Mouse (Mus musculus): ENCODE data around the gene Glg1. TPM values are rescaled to one million over a fixed set of nuclear protein-coding genes. Genes with fewer than 3 reads are reported as not detected.
A peak's percentile ranks its signal among the peaks of the same experiment; 100 is the strongest.
"Not testable (repeated sequence)": the region's sequence is repeated elsewhere in the genome, so short reads cannot be mapped to it uniquely, and the experiment has no call there.

The Glg1 gene
- total RNA-seq (2021) = 10 to 100 TPM; 85.0 to 98.0 TPM
- polyA plus RNA-seq (2012; rRNA removed) = 40.1 and 69.1 TPM in 2 replicates
- long read RNA-seq, full-length matches to known transcripts = 28 of 46 reads
- long read RNA-seq, partial matches to known transcripts = 2 of 46 reads
- long read RNA-seq, other reads (novel, unspliced or antisense) = 16 of 46 reads

- peak within 1 kb of the TSS; percentile 72 for H3K4me3 ChIP-seq
- intact Hi-C loops (cut with DNase I) = loop anchor here (2.0 to 5.0 kb wide), 3 partner anchors 40 to 112 kb away; no protein-coding TSS in a partner anchor
- peak; percentile 13; the same call in 1 of the 2 replicates for TF ChIP-seq EP300 (IDR thresholded peaks at IDR 0.05; ENCODE audit: insufficient read depth, low read depth, low read length)
- TF ChIP-seq CTCF (IDR thresholded peaks at IDR 0.05) = no peak
- peak; percentile 95 for TF ChIP-seq POLR2A (IDR thresholded peaks at IDR 0.05; ENCODE audit: insufficient read depth, low read depth, low read length)
- no peaks in the 10 kb centered on the region for H3K27me3 ChIP-seq (ENCODE audit: control insufficient read depth, insufficient read depth, low read length)
- H3K4me1 ChIP-seq (ENCODE audit: control insufficient read depth, insufficient read depth, low read length) = no peaks in the 10 kb centered on the region; the same call in 1 of the 2 replicates
- H3K27ac ChIP-seq = peak within 1 kb of the TSS; percentile 94
- peaks cover 5% of the 10 kb centered on the region for H3K36me3 ChIP-seq (ENCODE audit: control insufficient read depth, insufficient read depth, low read length)
- WGBS = under 1% methylated on average over 72 of the region's 76 CpGs
- peak within 1 kb of the TSS; percentile 98 for H3K9ac ChIP-seq (ENCODE audit: low read depth, low read length)
- peak; percentile 96 to 98 for DNase-seq
- 0 out of 2 replicates have a peak, but pooled peaks cover under 1% of the 10 kb centered on the region for H3K79me2 ChIP-seq (replicated peaks; ENCODE audit: control insufficient read depth, insufficient read depth, low read length)
These were observed at the start of gene Glg1 for GRCm38 (mm10) chr8:111258631-111259407. Glg1 (minus strand) TSS chr8:111259216.

GRCm38 (mm10) chr8:111305031-111305730 is 46.2 kb upstream of the Glg1 start:
- Histone ChIP-seq H3K36me3 (ENCODE audit: control insufficient read depth, insufficient read depth, low read length) (no peaks in the 10 kb centered on the region), H3K4me3 (no peak overlapping the region), H3K79me2 (replicated peaks; ENCODE audit: control insufficient read depth, insufficient read depth, low read length) (no peaks in the 10 kb centered on the region), H3K27ac (no peak overlapping the region; the same call in 1 of the 2 replicates), H3K9ac (ENCODE audit: low read depth, low read length) (no peak overlapping the region), H3K4me1 (ENCODE audit: control insufficient read depth, insufficient read depth, low read length) (no peaks in the 10 kb centered on the region), H3K27me3 (ENCODE audit: control insufficient read depth, insufficient read depth, low read length) (no peaks in the 10 kb centered on the region)
- no peak for TF ChIP-seq CTCF (IDR thresholded peaks at IDR 0.05)
- no peak for TF ChIP-seq EP300 (IDR thresholded peaks at IDR 0.05; ENCODE audit: insufficient read depth, low read depth, low read length)
- no peak for TF ChIP-seq POLR2A (IDR thresholded peaks at IDR 0.05; ENCODE audit: insufficient read depth, low read depth, low read length)
- intact Hi-C loops (cut with DNase I) = no loop called here
- 26% methylated on average over 5 of the region's 5 CpGs for WGBS
- peak; percentile 23 to 31 for DNase-seq

- DNase-seq = no peak
- intact Hi-C loops (cut with DNase I) = no loop called here
- Histone ChIP-seq H3K27ac (no peak overlapping the region), H3K4me3 (no peak overlapping the region), H3K36me3 (ENCODE audit: control insufficient read depth, insufficient read depth, low read length) (no peaks in the 10 kb centered on the region), H3K9ac (ENCODE audit: low read depth, low read length) (no peak overlapping the region), H3K27me3 (ENCODE audit: control insufficient read depth, insufficient read depth, low read length) (no peaks in the 10 kb centered on the region), H3K79me2 (replicated peaks; ENCODE audit: control insufficient read depth, insufficient read depth, low read length) (0 out of 2 replicates have a peak, but pooled peaks cover 2% of the 10 kb centered on the region), H3K4me1 (ENCODE audit: control insufficient read depth, insufficient read depth, low read length) (no peaks in the 10 kb centered on the region)
- no peak for TF ChIP-seq EP300 (IDR thresholded peaks at IDR 0.05; ENCODE audit: insufficient read depth, low read depth, low read length)
- no peak for TF ChIP-seq CTCF (IDR thresholded peaks at IDR 0.05)
- TF ChIP-seq POLR2A (IDR thresholded peaks at IDR 0.05; ENCODE audit: insufficient read depth, low read depth, low read length) = no peak
- WGBS = 91% methylated on average over 3 of the region's 3 CpGs
These were observed 45.3 kb upstream of the Glg1 start for GRCm38 (mm10) chr8:111304359-111304758.

GRCm38 (mm10) chr8:111303076-111303803 is 44.2 kb upstream of the Glg1 start:
- H3K27ac ChIP-seq; H3K79me2 ChIP-seq (replicated peaks; ENCODE audit: control insufficient read depth, insufficient read depth, low read length); H3K27me3 ChIP-seq (ENCODE audit: control insufficient read depth, insufficient read depth, low read length); intact Hi-C loops (cut with DNase I); H3K36me3 ChIP-seq (ENCODE audit: control insufficient read depth, insufficient read depth, low read length); DNase-seq; H3K4me3 ChIP-seq; H3K9ac ChIP-seq (ENCODE audit: low read depth, low read length); H3K4me1 ChIP-seq (ENCODE audit: control insufficient read depth, insufficient read depth, low read length): not testable (repeated sequence)
- WGBS = 66% methylated on average over 5 of the region's 5 CpGs

DNA sequence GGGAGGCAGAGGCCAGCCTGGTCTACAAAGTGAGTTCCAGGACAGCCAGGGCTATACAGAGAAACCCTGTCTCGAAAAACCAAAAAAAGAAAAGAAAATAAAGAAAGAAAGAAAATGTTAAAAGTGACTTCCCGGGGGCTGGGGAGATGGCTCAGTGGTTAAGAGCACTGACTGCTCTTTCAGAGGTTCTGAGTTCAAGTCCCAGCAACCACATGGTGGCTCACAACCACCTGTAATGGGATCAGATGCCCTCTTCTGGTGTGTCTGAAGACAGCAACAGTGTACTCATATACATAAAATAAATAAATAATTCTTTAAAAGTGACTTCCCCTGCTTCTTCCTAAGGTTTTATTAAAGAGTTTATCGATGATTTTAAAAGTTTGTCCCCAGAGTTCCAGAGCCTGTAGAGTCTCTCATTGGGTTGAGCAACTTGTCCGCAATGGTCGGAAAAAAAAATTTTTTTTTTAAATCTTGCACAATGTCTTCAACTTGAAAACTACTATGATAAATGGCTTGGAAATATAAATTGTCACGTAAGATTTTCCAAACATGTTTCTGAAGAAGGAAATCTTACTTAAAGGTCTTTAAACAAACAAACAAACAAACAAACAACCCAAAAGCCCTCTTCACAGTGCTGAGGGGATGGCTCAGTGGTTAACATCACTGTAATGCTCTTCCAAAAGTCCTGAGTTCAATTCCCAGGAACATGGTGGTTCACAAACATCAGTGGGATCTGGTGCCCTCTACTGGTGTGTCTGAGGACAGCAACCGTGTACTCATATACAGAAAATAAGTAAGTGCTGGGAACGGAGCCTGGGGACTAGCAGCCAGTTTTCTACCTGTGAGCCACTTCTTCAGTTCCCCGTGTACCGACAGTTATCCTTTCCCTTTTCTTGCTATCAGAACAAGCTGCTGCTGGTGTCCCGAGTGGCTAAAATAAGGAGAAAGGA is 41.9 kb upstream of the Glg1 start:
- 56% methylated on average over 11 of the region's 11 CpGs for WGBS
- peak overlapping the region; percentile 11; the same call in 1 of the 2 replicates for H3K4me3 ChIP-seq
- peak in 1 of 2 experiments; percentile 25 for DNase-seq
- no peak overlapping the region for H3K27ac ChIP-seq
- no peaks in the 10 kb centered on the region for H3K27me3 ChIP-seq (ENCODE audit: control insufficient read depth, insufficient read depth, low read length)
- 0 out of 2 replicates have a peak, but pooled peaks cover 2% of the 10 kb centered on the region for H3K79me2 ChIP-seq (replicated peaks; ENCODE audit: control insufficient read depth, insufficient read depth, low read length)
- TF ChIP-seq EP300 (IDR thresholded peaks at IDR 0.05; ENCODE audit: insufficient read depth, low read depth, low read length) (no peak), POLR2A (IDR thresholded peaks at IDR 0.05; ENCODE audit: insufficient read depth, low read depth, low read length) (no peak), CTCF (IDR thresholded peaks at IDR 0.05) (peak; percentile 56)
- no peak overlapping the region for H3K9ac ChIP-seq (ENCODE audit: low read depth, low read length)
- intact Hi-C loops (cut with DNase I) = no loop called here
- H3K4me1 ChIP-seq (ENCODE audit: control insufficient read depth, insufficient read depth, low read length) = no peaks in the 10 kb centered on the region
- peaks cover 10% of the 10 kb centered on the region for H3K36me3 ChIP-seq (ENCODE audit: control insufficient read depth, insufficient read depth, low read length)

Measured in heart, adult 2 months (tissue).